Mouse (Mus musculus) spleen, adult 10 weeks (tissue): ENCODE measurements around the gene Mapk3. TPM values are rescaled to one million over a fixed set of nuclear protein-coding genes. Genes with fewer than 3 reads are reported as not detected.

ENCODE experiments used
- polyA plus RNA-seq: library from polyadenylated mRNA; stranded (reverse); fragments of 350-450 nt; fragmentation: Illumina TruSeq; extraction: RNeasy Lipid Tissue Mini Kit (QIAGEN cat#74804); gene quantifications from one replicate; pipeline ENCODE4 v1.2.3, GENCODE M21; 2015; ENCODE audit warnings: low replicate concordance; ENCODE audit not compliant: insufficient read depth

The Mapk3 gene
- 58.8 TPM for polyA plus RNA-seq

GRCm38 (mm10) chr7:126759050-126759671 is at the start of gene Mapk3:
TSS of gene Mapk3 (plus strand) at chr7:126759601.

GRCm38 (mm10) chr7:126766201-126766600 is 6.8 kb downstream of the Mapk3 start, which contains the start of gene Gdpd3:
TSS of gene Gdpd3 (plus strand) at chr7:126766334.

GRCm38 (mm10) chr7:126776598-126777057 is 17.2 kb downstream of the Mapk3 start, which contains the start of gene Ypel3:
TSS of gene Ypel3 (plus strand) at chr7:126776955.

GRCm38 (mm10) chr7:126780971-126781635 is 21.7 kb downstream of the Mapk3 start, which contains the start of gene Tbx6:
TSS of gene Tbx6 (plus strand) at chr7:126781483.

GRCm38 (mm10) chr7:126791851-126792720 is 32.7 kb downstream of the Mapk3 start, which contains the start of gene Ppp4c:
TSS of gene Ppp4c (minus strand) at chr7:126792496.

GRCm38 (mm10) chr7:126797411-126798126 is 38.2 kb downstream of the Mapk3 start, which contains the start of gene Fam57b:
TSS of gene Fam57b (plus strand) at chr7:126797668.

Other genes starting within 250 kb of the Mapk3 start
- 205 TPM for gene Eif3c, start 193.2 kb upstream of the Mapk3 start, polyA plus RNA-seq
- 18.4 TPM for gene Apobr, start 174.7 kb upstream of the Mapk3 start, polyA plus RNA-seq
- gene Cln3, start 173.8 kb upstream of the Mapk3 start, polyA plus RNA-seq = 40.6 TPM
- gene Il27, start 164.7 kb upstream of the Mapk3 start, polyA plus RNA-seq = 0.33 TPM
- 26.0 TPM for gene Nupr1, start 128.7 kb upstream of the Mapk3 start, polyA plus RNA-seq
- 30.5 TPM for gene Sgf29, start 110.3 kb upstream of the Mapk3 start, polyA plus RNA-seq
- gene Sult1a1, start 83.2 kb upstream of the Mapk3 start, polyA plus RNA-seq = 38.4 TPM
- 9.9 TPM for gene Bola2, start 64.2 kb upstream of the Mapk3 start, polyA plus RNA-seq
- gene Slx1b, start 63.8 kb upstream of the Mapk3 start, polyA plus RNA-seq = 7.6 TPM
- gene Coro1a, start 51.8 kb upstream of the Mapk3 start, polyA plus RNA-seq = 1,014 TPM
- gene Gdpd3, start 6.7 kb downstream of the Mapk3 start, polyA plus RNA-seq = 8.9 TPM
- gene Ypel3, start 17.4 kb downstream of the Mapk3 start, polyA plus RNA-seq = 121 TPM
- gene Tbx6, start 21.9 kb downstream of the Mapk3 start, polyA plus RNA-seq = 2.8 TPM
- 170 TPM for gene Ppp4c, start 32.9 kb downstream of the Mapk3 start, polyA plus RNA-seq
- not detected for gene Fam57b, start 38.1 kb downstream of the Mapk3 start, polyA plus RNA-seq
- gene 4930451I11Rik, start 72.0 kb downstream of the Mapk3 start, polyA plus RNA-seq = not detected
- gene Doc2a, start 87.8 kb downstream of the Mapk3 start, polyA plus RNA-seq = not detected
- 41.1 TPM for gene Hirip3, start 102.4 kb downstream of the Mapk3 start, polyA plus RNA-seq
- 30.1 TPM for gene Ino80e, start 102.8 kb downstream of the Mapk3 start, polyA plus RNA-seq
- 37.0 TPM for gene Taok2, start 125.1 kb downstream of the Mapk3 start, polyA plus RNA-seq
- gene Tmem219, start 163.3 kb downstream of the Mapk3 start, polyA plus RNA-seq = 47.9 TPM
- gene Kctd13, start 169.3 kb downstream of the Mapk3 start, polyA plus RNA-seq = 13.7 TPM
- not detected for gene Asphd1, start 190.0 kb downstream of the Mapk3 start, polyA plus RNA-seq
- 2.6 TPM for gene Sez6l2, start 191.0 kb downstream of the Mapk3 start, polyA plus RNA-seq
- 56.1 TPM for gene Cdipt, start 216.3 kb downstream of the Mapk3 start, polyA plus RNA-seq
- 2.5 TPM for gene Cdiptos, start 216.5 kb downstream of the Mapk3 start, polyA plus RNA-seq